Mouse (Mus musculus): ENCODE results near the gene Slc2a4. TPM values are rescaled to one million over a fixed set of nuclear protein-coding genes. Genes with fewer than 3 reads are reported as not detected.
A peak's percentile ranks its signal among the peaks of the same experiment; 100 is the strongest.

The Slc2a4 gene
- polyA plus RNA-seq, 1 experiment from 2014 or later, result 19.0 TPM

- no peak overlapping the region for H3K4me3 ChIP-seq (ENCODE audit: low read depth, low read length)
- no peak overlapping the region for H3K4me2 ChIP-seq
- peaks cover 23% of the 10 kb centered on the region; the same call in 1 of the 2 replicates for H3K36me3 ChIP-seq (ENCODE audit: insufficient read depth)
- peaks cover 26% of the 10 kb centered on the region for H3K27me3 ChIP-seq (ENCODE audit: insufficient read depth, low read length)
- no peak overlapping the region for H3K9ac ChIP-seq
- 88% methylated on average over 17 of the region's 17 CpGs for WGBS
- peaks cover 6% of the 10 kb centered on the region; the same call in 1 of the 2 replicates for H3K4me1 ChIP-seq (ENCODE audit: insufficient read depth)
- no peaks in the 10 kb centered on the region for H3K9me3 ChIP-seq (ENCODE audit: low read depth, low read length)
- H3K27ac ChIP-seq (ENCODE audit: low read depth), result no peak overlapping the region
- ATAC-seq (ENCODE audit: insufficient read depth), result no peak
- TF ChIP-seq CTCF (IDR thresholded peaks at IDR 0.05; ENCODE audit: low read depth), result no peak
- no peak for DNase-seq
Measured at GRCm38 (mm10) chr11:69939731-69940130, 8.3 kb downstream of the Slc2a4 start.

GRCm38 (mm10) chr11:69939181-69939580, 8.8 kb downstream of the Slc2a4 start:
- ATAC-seq (ENCODE audit: insufficient read depth), result no peak
- TF ChIP-seq CTCF (IDR thresholded peaks at IDR 0.05; ENCODE audit: low read depth), result no peak
- WGBS, result 59% methylated on average over 5 of the region's 5 CpGs
- H3K27ac ChIP-seq (ENCODE audit: low read depth), result no peak overlapping the region
- no peak overlapping the region for H3K9ac ChIP-seq
- H3K36me3 ChIP-seq (ENCODE audit: insufficient read depth), result peaks cover 17% of the 10 kb centered on the region; the same call in 1 of the 2 replicates
- H3K9me3 ChIP-seq (ENCODE audit: low read depth, low read length), result no peaks in the 10 kb centered on the region
- H3K4me1 ChIP-seq (ENCODE audit: insufficient read depth), result peaks cover 6% of the 10 kb centered on the region; the same call in 1 of the 2 replicates
- H3K4me3 ChIP-seq (ENCODE audit: low read depth, low read length), result no peak overlapping the region
- peaks cover 28% of the 10 kb centered on the region for H3K27me3 ChIP-seq (ENCODE audit: insufficient read depth, low read length)
- H3K4me2 ChIP-seq, result no peak overlapping the region
- DNase-seq, result no peak

- ATAC-seq (ENCODE audit: insufficient read depth) (no peak), DNase-seq (no peak)
- Histone ChIP-seq H3K27ac (ENCODE audit: low read depth) (no peak overlapping the region), H3K4me1 (ENCODE audit: insufficient read depth) (peaks cover 6% of the 10 kb centered on the region; the same call in 1 of the 2 replicates), H3K36me3 (ENCODE audit: insufficient read depth) (peaks cover 12% of the 10 kb centered on the region; the same call in 1 of the 2 replicates), H3K4me2 (no peak overlapping the region), H3K4me3 (ENCODE audit: low read depth, low read length) (no peak overlapping the region), H3K9ac (no peak overlapping the region), H3K9me3 (ENCODE audit: low read depth, low read length) (no peaks in the 10 kb centered on the region), H3K27me3 (ENCODE audit: insufficient read depth, low read length) (peaks cover 28% of the 10 kb centered on the region)
- TF ChIP-seq CTCF (IDR thresholded peaks at IDR 0.05; ENCODE audit: low read depth), result no peak
- WGBS, result 26% methylated on average over 9 of the region's 9 CpGs
Measured at GRCm38 (mm10) chr11:69938401-69938979, 9.5 kb downstream of the Slc2a4 start.

GRCm38 (mm10) chr11:69937834-69938233, 10.2 kb downstream of the Slc2a4 start:
- Histone ChIP-seq H3K27me3 (ENCODE audit: insufficient read depth, low read length) (peaks cover 28% of the 10 kb centered on the region), H3K9me3 (ENCODE audit: low read depth, low read length) (no peaks in the 10 kb centered on the region), H3K4me3 (ENCODE audit: low read depth, low read length) (no peak overlapping the region), H3K27ac (ENCODE audit: low read depth) (no peak overlapping the region), H3K4me2 (no peak overlapping the region), H3K36me3 (ENCODE audit: insufficient read depth) (peaks cover 9% of the 10 kb centered on the region; the same call in 1 of the 2 replicates), H3K9ac (no peak overlapping the region), H3K4me1 (ENCODE audit: insufficient read depth) (peaks cover 6% of the 10 kb centered on the region; the same call in 1 of the 2 replicates)
- WGBS, result 73% methylated on average over 5 of the region's 5 CpGs
- TF ChIP-seq CTCF (IDR thresholded peaks at IDR 0.05; ENCODE audit: low read depth), result no peak
- DNase-seq (no peak), ATAC-seq (ENCODE audit: insufficient read depth) (no peak)

GRCm38 (mm10) chr11:69937385-69937784, 10.6 kb downstream of the Slc2a4 start:
- Histone ChIP-seq H3K9ac (no peak overlapping the region), H3K27ac (ENCODE audit: low read depth) (no peak overlapping the region), H3K4me3 (ENCODE audit: low read depth, low read length) (no peak overlapping the region), H3K4me1 (ENCODE audit: insufficient read depth) (peaks cover 6% of the 10 kb centered on the region; the same call in 1 of the 2 replicates), H3K36me3 (ENCODE audit: insufficient read depth) (0 out of 2 replicates have a peak, but pooled peaks cover 5% of the 10 kb centered on the region), H3K4me2 (peak overlapping the region; percentile 99; the same call in 1 of the 2 replicates), H3K27me3 (ENCODE audit: insufficient read depth, low read length) (peaks cover 28% of the 10 kb centered on the region), H3K9me3 (ENCODE audit: low read depth, low read length) (no peaks in the 10 kb centered on the region)
- DNase-seq (no peak), ATAC-seq (ENCODE audit: insufficient read depth) (no peak)
- no peak for TF ChIP-seq CTCF (IDR thresholded peaks at IDR 0.05; ENCODE audit: low read depth)
- WGBS, result 28% methylated on average over 4 of the region's 4 CpGs

GRCm38 (mm10) chr11:69936714-69937347, 11.2 kb downstream of the Slc2a4 start:
- Histone ChIP-seq H3K4me3 (ENCODE audit: low read depth, low read length) (peak overlapping the region; percentile 54; the same call in 1 of the 2 replicates), H3K9ac (no peak overlapping the region), H3K4me2 (peak overlapping the region; percentile 99), H3K4me1 (ENCODE audit: insufficient read depth) (peaks cover 6% of the 10 kb centered on the region; the same call in 1 of the 2 replicates), H3K27me3 (ENCODE audit: insufficient read depth, low read length) (peaks cover 28% of the 10 kb centered on the region), H3K9me3 (ENCODE audit: low read depth, low read length) (no peaks in the 10 kb centered on the region), H3K27ac (ENCODE audit: low read depth) (no peak overlapping the region), H3K36me3 (ENCODE audit: insufficient read depth) (0 out of 2 replicates have a peak, but pooled peaks cover under 1% of the 10 kb centered on the region)
- DNase-seq, result no peak
- TF ChIP-seq CTCF (IDR thresholded peaks at IDR 0.05; ENCODE audit: low read depth), result no peak
- no peak for ATAC-seq (ENCODE audit: insufficient read depth)
- 33% methylated on average over 9 of the region's 9 CpGs for WGBS

- no peaks in the 10 kb centered on the region for H3K9me3 ChIP-seq (ENCODE audit: low read depth, low read length)
- peak overlapping the region; percentile 99 for H3K4me2 ChIP-seq
- H3K27me3 ChIP-seq (ENCODE audit: insufficient read depth, low read length), result peaks cover 28% of the 10 kb centered on the region
- DNase-seq (peak; percentile 39), ATAC-seq (ENCODE audit: insufficient read depth) (no peak)
- H3K4me1 ChIP-seq (ENCODE audit: insufficient read depth), result peaks cover 6% of the 10 kb centered on the region; the same call in 1 of the 2 replicates
- TF ChIP-seq CTCF (IDR thresholded peaks at IDR 0.05; ENCODE audit: low read depth), result no peak
- H3K4me3 ChIP-seq (ENCODE audit: low read depth, low read length), result peak overlapping the region; percentile 54
- no peaks in the 10 kb centered on the region for H3K36me3 ChIP-seq (ENCODE audit: insufficient read depth)
- no peak overlapping the region for H3K27ac ChIP-seq (ENCODE audit: low read depth)
- WGBS, result 1% methylated on average over 30 of the region's 30 CpGs
- peak overlapping the region; percentile 58 for H3K9ac ChIP-seq
Measured at GRCm38 (mm10) chr11:69936156-69936555, 11.8 kb downstream of the Slc2a4 start.

All from lung, embryonic 14.5 days (tissue).